In the genomic region with DNA sequence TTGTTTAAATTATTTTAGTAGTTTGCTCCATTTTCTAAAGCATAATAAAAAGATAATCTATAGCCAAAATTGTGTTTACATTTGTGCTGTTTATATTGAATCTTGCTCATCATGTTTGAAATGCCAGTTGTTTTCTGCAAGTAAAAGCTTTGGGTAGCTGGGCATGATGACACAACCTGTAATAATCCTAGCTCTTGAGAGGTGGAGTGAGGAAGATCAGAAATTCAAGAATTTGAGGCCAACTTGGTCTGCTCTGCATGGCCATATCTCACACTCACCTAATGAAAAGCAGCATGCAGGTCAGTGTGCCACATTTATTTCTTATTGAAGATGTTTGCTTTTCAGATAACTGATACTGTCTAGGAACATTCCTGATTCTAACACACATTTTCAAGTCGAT, we compare ENCODE assay signal across 17 mouse cellular contexts.
"Had no signal": no experiment of that assay in that cellular context is flagged by ENCODE, and none has a peak within 500 bp of the region (broad histone marks: within the 10 kb centered on the region; RNA-seq: fewer than 3 reads in every experiment).

No protein-coding gene starts in this region.

- H3K9me3 ChIP-seq: liver, embryonic 15.5 days; lung, embryonic 15.5 days; midbrain, embryonic 10.5 days; neural tube, embryonic 12.5 days had no signal

- H3K27ac ChIP-seq: liver, embryonic 15.5 days; lung, embryonic 15.5 days; macrophage; midbrain, embryonic 10.5 days; neural tube, embryonic 12.5 days had no signal

- H3K9ac ChIP-seq: liver, embryonic 15.5 days; liver, postnatal 0 days; lung, embryonic 15.5 days; neural tube, embryonic 12.5 days had no signal

- H3K27me3 ChIP-seq: liver, embryonic 15.5 days; lung, embryonic 15.5 days; neural tube, embryonic 12.5 days had no signal

- H3K36me3 ChIP-seq: liver, embryonic 15.5 days; lung, embryonic 15.5 days; midbrain, embryonic 10.5 days; neural tube, embryonic 12.5 days had no signal

- H3K4me2 ChIP-seq: liver, embryonic 15.5 days; lung, embryonic 15.5 days; neural tube, embryonic 12.5 days had no signal

- DNase-seq: liver, postnatal 0 days; lung, adult 2 months; lung, postnatal 14 days; lung, postnatal 36 days; midbrain, embryonic 14.5 days; right cerebral cortex, postnatal 14 days; spleen, adult 18-20 months; thymus, adult 2 months; thymus, postnatal 25 days; thymus, postnatal 4 days had no signal

- H3K4me3 ChIP-seq: liver, embryonic 15.5 days; lung, embryonic 15.5 days; midbrain, embryonic 10.5 days; neural tube, embryonic 12.5 days had no signal

- ATAC-seq: liver, postnatal 0 days; lung, postnatal 0 days; midbrain, embryonic 16.5 days had no signal

- H3K4me1 ChIP-seq: lung, embryonic 15.5 days; neural tube, embryonic 12.5 days had no signal
